Mouse (Mus musculus): ENCODE data around the gene Slc5a5.

GRCm38 (mm10) chr8:70866566-70866965 is 26.0 kb downstream of the Slc5a5 start:
- TF ChIP-seq CTCF (IDR thresholded peaks at IDR 0.05): no peak
- no peak for TF ChIP-seq EP300 (IDR thresholded peaks at IDR 0.05)
